Mouse (Mus musculus) layer of hippocampus, postnatal 10 days (tissue): ENCODE measurements around the gene Kcnh6. TPM values are rescaled to one million over a fixed set of nuclear protein-coding genes. Genes with fewer than 3 reads are reported as not detected.

Source experiments
- DNase-seq, 2 experiments: peaks; one replicate each; pipeline ENCODE4 v3.0.0; 2021; ENCODE audit warnings: low spot score in 2 of 2
- total RNA-seq, 2 experiments: library from RNA; stranded (reverse); gene quantifications; 2 replicates each; pipeline ENCODE4 v1.2.3; 2021

Gene Kcnh6
- total RNA-seq, 2 experiments from 2014 or later, result 0.76 to 0.82 TPM

GRCm38 (mm10) chr11:106061311-106061710, 53.4 kb downstream of the Kcnh6 start:
- DNase-seq, result no peak

- DNase-seq, result no peak
Observed at GRCm38 (mm10) chr11:106063756-106064155, 55.8 kb downstream of the Kcnh6 start.

- no peak for DNase-seq
Observed at GRCm38 (mm10) chr11:106065073-106065922, 57.4 kb downstream of the Kcnh6 start.

GRCm38 (mm10) chr11:106065923-106066571, 58.1 kb downstream of the Kcnh6 start, which contains the start of gene Taco1:
Gene Taco1, plus strand, starts transcription at chr11:106066061.
- DNase-seq, result peak; percentile 95 to 97

GRCm38 (mm10) chr11:106066616-106067015, 58.7 kb downstream of the Kcnh6 start:
- DNase-seq, result peak; percentile 23 to 24

- DNase-seq, result no peak
Observed at GRCm38 (mm10) chr11:106073774-106074173, 65.8 kb downstream of the Kcnh6 start.

GRCm38 (mm10) chr11:106076321-106076720, 68.4 kb downstream of the Kcnh6 start:
- DNase-seq, result peak; percentile 67 to 74

Other genes with a start within 250 kb of the Kcnh6 start
- 10 to 100 TPM; 31.6 to 42.5 TPM for gene Cyb561, start 54.8 kb upstream of the Kcnh6 start, total RNA-seq
- 10 to 100 TPM; 11.1 to 12.6 TPM for gene Ace, start 40.2 kb upstream of the Kcnh6 start, total RNA-seq
- gene Ace3, start 13.4 kb upstream of the Kcnh6 start, total RNA-seq, result not detected
- 100 to 1,000 TPM; 184 to 190 TPM for gene Dcaf7, start 28.7 kb downstream of the Kcnh6 start, total RNA-seq
- gene Taco1, start 57.9 kb downstream of the Kcnh6 start, total RNA-seq, result 10 to 100 TPM; 15.1 to 15.2 TPM
- gene Map3k3, start 76.5 kb downstream of the Kcnh6 start, total RNA-seq, result 10 to 100 TPM; 26.7 to 27.7 TPM
- not detected for gene Gm10840, start 152.7 kb downstream of the Kcnh6 start, total RNA-seq
- gene Limd2, start 152.7 kb downstream of the Kcnh6 start, total RNA-seq, result 100 to 1,000 TPM; 100 to 112 TPM
- gene Strada, start 194.0 kb downstream of the Kcnh6 start, total RNA-seq, result 10 to 100 TPM; 28.8 to 32.3 TPM
- gene Ccdc47, start 208.2 kb downstream of the Kcnh6 start, total RNA-seq, result 100 to 1,000 TPM; 101 to 102 TPM
- gene Ddx42, start 208.8 kb downstream of the Kcnh6 start, total RNA-seq, result 10 to 100 TPM; 70.6 to 80.4 TPM
- 10 to 100 TPM; 37.8 to 39.4 TPM for gene Ftsj3, start 248.0 kb downstream of the Kcnh6 start, total RNA-seq
- 100 to 1,000 TPM; 132 to 133 TPM for gene Psmc5, start 248.0 kb downstream of the Kcnh6 start, total RNA-seq